Mouse (Mus musculus) spleen, adult 12 weeks (tissue): Measurements from ENCODE around the gene Tns3.

Experiments
- DNase-seq: peaks from one replicate; pipeline ENCODE4 v3.0.0; 2022; ENCODE audit warnings: low spot score

Tns3 gene

GRCm38 (mm10) chr11:8664393-8664743, at the start of gene Tns3:
Gene Tns3 (minus strand): TSS chr11:8664535.
- peak; percentile 27 for DNase-seq

GRCm38 (mm10) chr11:8706246-8707041, 42.1 kb upstream of the Tns3 start:
- DNase-seq = no peak

GRCm38 (mm10) chr11:8705156-8705555, 40.8 kb upstream of the Tns3 start:
- DNase-seq = no peak

GRCm38 (mm10) chr11:8703876-8704275, 39.5 kb upstream of the Tns3 start:
- no peak for DNase-seq

- DNase-seq = no peak
Measured at GRCm38 (mm10) chr11:8702532-8702886, 38.2 kb upstream of the Tns3 start.

- no peak for DNase-seq
Measured at GRCm38 (mm10) chr11:8701845-8702531, 37.7 kb upstream of the Tns3 start.

- DNase-seq = no peak
Measured at GRCm38 (mm10) chr11:8701400-8701799, 37.1 kb upstream of the Tns3 start.

- no peak for DNase-seq
Measured at GRCm38 (mm10) chr11:8700641-8701221, 36.4 kb upstream of the Tns3 start.

- no peak for DNase-seq
Measured at GRCm38 (mm10) chr11:8699777-8700176, 35.4 kb upstream of the Tns3 start.

- no peak for DNase-seq
Measured at GRCm38 (mm10) chr11:8697670-8698069, 33.3 kb upstream of the Tns3 start.

- no peak for DNase-seq
Measured at GRCm38 (mm10) chr11:8694096-8694495, 29.8 kb upstream of the Tns3 start.

GRCm38 (mm10) chr11:8692536-8693471, 28.5 kb upstream of the Tns3 start:
- no peak for DNase-seq

GRCm38 (mm10) chr11:8692162-8692535, 27.8 kb upstream of the Tns3 start:
- DNase-seq = no peak

- DNase-seq = no peak
Measured at GRCm38 (mm10) chr11:8691605-8692004, 27.3 kb upstream of the Tns3 start.

- no peak for DNase-seq
Measured at GRCm38 (mm10) chr11:8690633-8691032, 26.3 kb upstream of the Tns3 start.

GRCm38 (mm10) chr11:8689515-8689914, 25.2 kb upstream of the Tns3 start:
- DNase-seq = no peak

GRCm38 (mm10) chr11:8688907-8689306, 24.6 kb upstream of the Tns3 start:
- DNase-seq = no peak

- DNase-seq = no peak
Measured at GRCm38 (mm10) chr11:8686501-8686900, 22.2 kb upstream of the Tns3 start.

GRCm38 (mm10) chr11:8686061-8686460, 21.7 kb upstream of the Tns3 start:
- no peak for DNase-seq

- no peak for DNase-seq
Measured at GRCm38 (mm10) chr11:8685195-8685594, 20.9 kb upstream of the Tns3 start.

GRCm38 (mm10) chr11:8684262-8684661, 19.9 kb upstream of the Tns3 start:
- DNase-seq = no peak

- no peak for DNase-seq
Measured at GRCm38 (mm10) chr11:8681356-8681755, 17.0 kb upstream of the Tns3 start.
